Mouse (Mus musculus): ENCODE measurements around the gene Phlpp1. TPM values are rescaled to one million over a fixed set of nuclear protein-coding genes. Genes with fewer than 3 reads are reported as not detected.

Phlpp1 gene
- polyA plus RNA-seq, 1 experiment from 2014 or later: 4.4 TPM

DNA sequence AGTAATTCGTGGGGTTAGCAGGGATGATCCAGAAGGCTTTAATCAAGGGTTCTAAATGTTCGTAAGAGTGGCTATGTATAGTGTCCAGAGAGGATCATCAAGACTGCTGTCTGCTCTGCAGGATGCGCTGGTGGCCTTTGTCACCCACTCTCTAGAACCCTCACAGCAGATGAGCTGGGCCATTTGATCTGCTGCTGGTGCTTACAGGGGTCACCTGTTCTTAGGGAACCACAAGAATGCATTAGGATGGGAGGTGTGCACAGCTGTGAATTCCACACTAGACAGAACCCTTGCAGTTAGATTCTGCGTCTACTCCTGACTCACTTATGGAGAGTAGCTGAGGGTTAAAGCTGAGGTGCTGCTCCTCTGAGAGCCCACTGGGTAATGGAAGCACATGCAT is 182.4 kb downstream of the Phlpp1 start:
- Histone ChIP-seq H3K4me2 (no peak overlapping the region), H3K9ac (no peak overlapping the region), H3K27ac (ENCODE audit: poor library complexity, severe bottlenecking) (no peak overlapping the region), H3K4me3 (no peak overlapping the region), H3K9me3 (replicated peaks) (no peaks in the 10 kb centered on the region), H3K4me1 (replicated peaks) (no peaks in the 10 kb centered on the region), H3K36me3 (peaks cover 8% of the 10 kb centered on the region), H3K27me3 (replicated peaks) (no peaks in the 10 kb centered on the region)
- no peak for ATAC-seq (ENCODE audit: insufficient number of reproducible peaks, low FRiP score)
- WGBS: 82% methylated on average over 4 of the region's 4 CpGs

DNA sequence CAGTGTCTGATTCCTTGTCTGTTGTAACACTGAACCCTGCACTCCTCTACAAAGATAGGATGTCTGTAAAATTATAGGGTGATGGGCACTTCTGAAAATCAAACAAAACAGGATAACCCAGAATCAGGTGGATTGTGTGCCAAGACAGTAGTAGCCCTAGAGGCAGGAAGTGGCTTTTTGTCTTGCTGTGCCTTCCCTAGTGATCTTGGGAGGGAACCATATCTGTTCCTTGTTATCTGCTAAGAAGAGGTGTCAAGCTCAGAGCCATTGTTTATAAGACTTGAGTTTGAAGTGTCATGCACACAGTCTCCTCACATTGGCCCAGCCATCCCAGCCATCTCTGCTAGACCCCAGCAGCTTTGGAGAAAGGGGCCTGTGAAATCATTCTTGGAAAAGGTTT is 187.9 kb downstream of the Phlpp1 start:
- Histone ChIP-seq H3K4me1 (replicated peaks) (no peaks in the 10 kb centered on the region), H3K9ac (no peak overlapping the region), H3K4me2 (no peak overlapping the region), H3K9me3 (replicated peaks) (no peaks in the 10 kb centered on the region), H3K27me3 (replicated peaks) (no peaks in the 10 kb centered on the region), H3K36me3 (peaks cover 8% of the 10 kb centered on the region), H3K27ac (ENCODE audit: poor library complexity, severe bottlenecking) (no peak overlapping the region), H3K4me3 (no peak overlapping the region)
- no peak for ATAC-seq (ENCODE audit: insufficient number of reproducible peaks, low FRiP score)

DNA sequence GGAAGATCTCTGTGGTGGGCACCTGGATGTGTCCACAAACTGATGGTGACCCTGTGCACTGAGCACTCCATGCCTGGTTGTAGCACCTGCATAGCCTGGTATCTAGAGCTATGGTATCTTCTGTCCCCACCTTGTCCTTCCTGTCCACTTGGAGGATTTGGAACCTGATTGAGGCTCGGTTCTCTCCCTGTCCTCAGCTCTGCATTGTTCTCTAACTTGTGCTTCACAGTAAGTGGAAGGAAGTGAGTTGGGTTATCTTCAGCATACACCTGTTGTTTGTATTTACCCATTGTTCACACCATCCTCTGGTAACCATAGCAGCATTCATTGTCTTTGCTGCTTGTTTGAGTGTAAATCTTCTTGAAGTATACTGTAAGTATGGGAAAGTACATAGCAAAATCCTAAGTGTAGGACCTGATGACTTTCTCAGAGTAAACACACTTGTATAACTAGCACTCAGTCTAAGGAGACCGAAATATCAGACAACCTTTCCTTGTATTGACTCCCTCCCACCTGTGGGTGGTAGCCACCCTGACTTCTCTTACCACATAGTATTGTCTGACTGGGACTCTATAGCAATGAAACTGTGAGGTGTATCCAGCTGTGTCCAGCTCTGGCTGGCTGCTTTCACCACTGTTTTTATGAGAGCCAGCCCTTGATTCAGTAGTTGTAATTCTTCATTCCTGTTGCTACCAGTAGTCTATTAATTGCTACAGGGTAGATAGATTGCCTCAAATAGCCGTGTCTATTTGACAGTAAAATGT is 191.5 kb downstream of the Phlpp1 start:
- no peaks in the 10 kb centered on the region for H3K27me3 ChIP-seq (replicated peaks)
- no peak overlapping the region for H3K4me2 ChIP-seq
- no peaks in the 10 kb centered on the region for H3K4me1 ChIP-seq (replicated peaks)
- no peak for ATAC-seq (ENCODE audit: insufficient number of reproducible peaks, low FRiP score)
- no peak overlapping the region for H3K27ac ChIP-seq (ENCODE audit: poor library complexity, severe bottlenecking)
- peaks cover 16% of the 10 kb centered on the region for H3K36me3 ChIP-seq
- no peaks in the 10 kb centered on the region for H3K9me3 ChIP-seq (replicated peaks)
- no peak overlapping the region for H3K4me3 ChIP-seq
- WGBS: 78% methylated on average over 3 of the region's 3 CpGs
- H3K9ac ChIP-seq: no peak overlapping the region

DNA sequence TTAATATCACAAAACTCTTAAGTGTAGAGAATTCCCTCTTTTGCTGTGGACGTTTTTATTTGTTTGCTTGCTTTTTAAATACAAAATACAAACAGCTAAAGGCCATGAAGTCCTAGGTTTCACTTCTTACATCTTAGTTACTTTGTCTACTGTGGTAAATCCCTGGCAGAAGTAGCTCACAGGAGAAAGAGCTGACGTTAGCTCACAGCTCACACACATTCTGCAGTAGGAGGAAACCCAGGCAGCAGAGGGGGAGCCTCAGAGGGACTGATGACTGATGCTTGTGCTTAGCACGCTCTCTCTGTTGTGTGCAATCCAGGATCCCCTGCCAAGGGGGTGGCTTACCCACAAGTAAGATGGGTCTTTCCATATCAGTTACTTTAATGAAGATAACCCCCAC is 197.8 kb downstream of the Phlpp1 start:
- no peaks in the 10 kb centered on the region for H3K4me1 ChIP-seq (replicated peaks)
- 70% methylated on average over 3 of the region's 3 CpGs for WGBS
- no peak overlapping the region for H3K4me3 ChIP-seq

DNA sequence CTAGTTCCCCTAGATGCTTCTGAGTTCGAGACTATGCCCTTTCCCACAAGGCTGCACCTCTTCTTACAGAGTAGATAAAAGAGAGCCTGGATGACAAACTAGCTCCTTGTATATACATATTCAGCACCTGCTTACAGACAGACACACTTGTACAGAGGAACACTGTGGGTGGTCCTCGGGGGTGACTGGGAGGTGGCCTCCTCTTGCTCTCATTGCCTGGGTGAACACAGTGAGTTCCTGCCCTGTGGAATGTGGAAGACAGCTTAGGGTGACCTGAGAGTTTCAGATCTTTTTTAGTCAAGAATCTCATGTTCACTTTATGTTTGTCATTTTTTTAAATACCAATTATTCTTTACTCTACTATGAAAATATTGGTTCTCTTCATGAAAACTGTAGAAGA is 200.9 kb downstream of the Phlpp1 start:
- WGBS: 73% methylated on average over 2 of the region's 2 CpGs
- no peak for ATAC-seq (ENCODE audit: insufficient number of reproducible peaks, low FRiP score)
- H3K4me1 ChIP-seq (replicated peaks): no peaks in the 10 kb centered on the region

More for the DNA sequence above, 197.8 kb downstream of the Phlpp1 start:
- H3K27ac ChIP-seq (ENCODE audit: poor library complexity, severe bottlenecking): no peak overlapping the region
- H3K9me3 ChIP-seq (replicated peaks): no peaks in the 10 kb centered on the region
- H3K4me2 ChIP-seq: no peak overlapping the region
- no peak for ATAC-seq (ENCODE audit: insufficient number of reproducible peaks, low FRiP score)
- H3K36me3 ChIP-seq: peaks cover 23% of the 10 kb centered on the region
- no peaks in the 10 kb centered on the region for H3K27me3 ChIP-seq (replicated peaks)
- no peak overlapping the region for H3K9ac ChIP-seq

DNA sequence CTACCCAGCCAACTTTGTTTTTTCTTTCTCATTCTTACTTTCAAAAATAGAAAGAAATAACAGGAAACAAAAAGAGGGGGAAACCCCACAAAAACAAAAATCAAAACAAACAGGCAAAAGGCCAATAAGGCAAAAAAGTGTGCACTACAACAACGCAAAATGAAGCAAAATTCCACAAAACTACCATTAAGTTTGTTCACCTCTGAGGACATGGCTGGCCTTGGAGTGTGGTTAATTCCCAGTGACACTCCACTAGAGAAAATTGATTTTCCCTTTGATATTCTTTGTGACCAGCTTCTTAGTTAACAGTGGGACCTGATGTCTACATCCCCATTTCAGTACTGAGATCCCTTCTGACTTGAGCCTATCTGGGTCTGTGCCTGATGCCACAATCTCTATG is 202.1 kb downstream of the Phlpp1 start:
- Histone ChIP-seq H3K4me3 (no peak overlapping the region), H3K9me3 (replicated peaks) (no peaks in the 10 kb centered on the region), H3K27ac (ENCODE audit: poor library complexity, severe bottlenecking) (no peak overlapping the region), H3K9ac (no peak overlapping the region), H3K4me2 (no peak overlapping the region), H3K4me1 (replicated peaks) (no peaks in the 10 kb centered on the region), H3K27me3 (replicated peaks) (no peaks in the 10 kb centered on the region), H3K36me3 (peaks cover 18% of the 10 kb centered on the region)
- no peak for ATAC-seq (ENCODE audit: insufficient number of reproducible peaks, low FRiP score)
- 94% methylated on average over 1 of the region's 1 CpGs for WGBS

More for the DNA sequence above, 200.9 kb downstream of the Phlpp1 start:
- Histone ChIP-seq H3K9me3 (replicated peaks) (no peaks in the 10 kb centered on the region), H3K4me2 (no peak overlapping the region), H3K27ac (ENCODE audit: poor library complexity, severe bottlenecking) (no peak overlapping the region), H3K36me3 (peaks cover 18% of the 10 kb centered on the region), H3K4me3 (no peak overlapping the region), H3K27me3 (replicated peaks) (no peaks in the 10 kb centered on the region), H3K9ac (no peak overlapping the region)

DNA sequence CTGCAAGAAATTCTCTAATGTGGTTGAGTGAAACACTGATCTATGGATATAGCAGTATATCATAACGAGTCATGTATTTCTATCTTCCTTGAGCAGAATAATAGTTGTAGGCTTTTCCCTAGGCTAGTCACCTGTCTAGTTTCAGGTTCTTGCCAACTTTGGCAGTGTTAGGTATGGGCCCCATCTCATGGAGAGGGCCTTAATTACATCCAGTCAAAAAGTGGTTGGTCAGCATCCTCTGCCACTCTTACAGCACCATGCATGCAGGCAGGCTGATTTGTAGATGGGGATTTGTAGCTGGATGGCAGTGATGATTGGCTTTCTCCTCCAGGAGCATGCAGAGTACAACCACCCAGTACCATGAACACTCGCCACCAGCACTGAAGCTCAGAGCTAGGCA is 202.7 kb downstream of the Phlpp1 start:
- WGBS: 91% methylated on average over 2 of the region's 2 CpGs
- H3K4me2 ChIP-seq: no peak overlapping the region
- no peaks in the 10 kb centered on the region for H3K27me3 ChIP-seq (replicated peaks)
- peaks cover 13% of the 10 kb centered on the region for H3K36me3 ChIP-seq
- no peak overlapping the region for H3K4me3 ChIP-seq
- H3K9me3 ChIP-seq (replicated peaks): no peaks in the 10 kb centered on the region
- no peaks in the 10 kb centered on the region for H3K4me1 ChIP-seq (replicated peaks)
- H3K27ac ChIP-seq (ENCODE audit: poor library complexity, severe bottlenecking): no peak overlapping the region
- no peak for ATAC-seq (ENCODE audit: insufficient number of reproducible peaks, low FRiP score)
- H3K9ac ChIP-seq: no peak overlapping the region

DNA sequence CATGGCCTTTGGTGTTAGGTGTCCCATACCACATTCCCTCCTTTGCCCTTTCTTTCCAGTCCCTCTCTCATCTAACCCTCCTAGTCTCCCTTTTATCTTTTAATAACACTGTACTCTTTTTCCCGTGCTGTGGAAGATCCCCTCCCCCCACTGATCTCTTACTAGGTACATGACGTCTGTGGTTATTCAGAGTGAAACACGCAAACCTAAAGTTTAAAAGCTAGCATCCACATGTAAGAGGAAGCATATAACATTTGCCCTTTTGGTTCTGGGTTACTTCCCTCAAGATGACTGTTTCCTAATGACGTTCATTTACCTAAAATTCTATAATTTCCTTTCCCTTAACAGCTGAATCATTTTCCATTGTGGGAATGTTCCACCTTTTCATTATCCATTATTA is 203.4 kb downstream of the Phlpp1 start:
- Histone ChIP-seq H3K4me2 (no peak overlapping the region), H3K9me3 (replicated peaks) (no peaks in the 10 kb centered on the region), H3K27ac (ENCODE audit: poor library complexity, severe bottlenecking) (no peak overlapping the region), H3K4me3 (no peak overlapping the region), H3K27me3 (replicated peaks) (no peaks in the 10 kb centered on the region), H3K4me1 (replicated peaks) (no peaks in the 10 kb centered on the region), H3K9ac (no peak overlapping the region), H3K36me3 (peaks cover 8% of the 10 kb centered on the region; the same call in 1 of the 2 replicates)
- 68% methylated on average over 4 of the region's 4 CpGs for WGBS
- no peak for ATAC-seq (ENCODE audit: insufficient number of reproducible peaks, low FRiP score)

DNA sequence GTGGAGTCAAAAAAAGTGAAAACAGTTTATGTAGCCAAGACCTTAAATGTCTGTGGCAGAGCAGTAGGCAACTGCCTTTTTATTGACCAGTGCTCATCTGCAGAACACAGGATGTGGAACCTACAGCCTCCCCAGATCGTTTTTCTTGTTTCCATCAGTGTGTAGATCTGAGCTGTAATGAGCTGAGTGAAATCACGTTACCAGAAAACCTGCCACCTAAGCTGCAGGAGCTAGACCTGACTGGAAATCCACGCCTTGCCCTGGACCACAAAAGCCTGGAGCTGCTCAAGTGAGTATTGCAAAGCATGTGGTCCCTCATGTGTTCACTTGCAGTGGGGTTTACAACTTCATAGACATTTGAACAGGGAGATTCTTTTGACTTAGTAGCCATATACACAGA is 204.5 kb downstream of the Phlpp1 start:
- no peaks in the 10 kb centered on the region for H3K4me1 ChIP-seq (replicated peaks)
- no peak overlapping the region for H3K27ac ChIP-seq (ENCODE audit: poor library complexity, severe bottlenecking)
- H3K9me3 ChIP-seq (replicated peaks): no peaks in the 10 kb centered on the region
- WGBS: 74% methylated on average over 3 of the region's 3 CpGs
- no peak overlapping the region for H3K9ac ChIP-seq
- no peak overlapping the region for H3K4me2 ChIP-seq
- H3K36me3 ChIP-seq: peaks cover 10% of the 10 kb centered on the region; the same call in 1 of the 2 replicates
- H3K27me3 ChIP-seq (replicated peaks): no peaks in the 10 kb centered on the region
- H3K4me3 ChIP-seq: no peak overlapping the region
- ATAC-seq (ENCODE audit: insufficient number of reproducible peaks, low FRiP score): no peak

DNA sequence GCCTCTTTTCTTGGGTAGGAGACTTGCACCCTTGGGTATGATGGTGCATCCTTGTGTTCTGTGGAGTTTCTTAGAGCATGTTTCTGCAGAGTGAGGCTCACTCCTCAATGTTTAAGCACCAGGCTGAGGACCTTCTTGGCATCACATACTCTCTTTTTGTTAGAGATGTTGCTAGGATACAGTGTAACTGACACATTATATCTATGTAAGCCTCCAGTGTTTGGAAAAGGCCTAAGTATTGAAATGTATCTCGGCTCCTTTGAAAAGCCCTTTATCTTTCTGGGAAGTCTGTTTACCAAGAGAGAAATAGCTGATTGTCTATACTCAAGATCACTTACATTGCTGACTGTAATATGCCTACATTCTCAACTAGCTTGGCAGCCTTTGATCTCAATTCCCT is 208.9 kb downstream of the Phlpp1 start:
- Histone ChIP-seq H3K27ac (ENCODE audit: poor library complexity, severe bottlenecking) (no peak overlapping the region), H3K4me2 (no peak overlapping the region), H3K27me3 (replicated peaks) (no peaks in the 10 kb centered on the region), H3K4me3 (no peak overlapping the region), H3K9me3 (replicated peaks) (no peaks in the 10 kb centered on the region), H3K4me1 (replicated peaks) (no peaks in the 10 kb centered on the region), H3K9ac (no peak overlapping the region), H3K36me3 (peaks cover 7% of the 10 kb centered on the region; the same call in 1 of the 2 replicates)
- 59% methylated on average over 1 of the region's 1 CpGs for WGBS
- ATAC-seq (ENCODE audit: insufficient number of reproducible peaks, low FRiP score): no peak

DNA sequence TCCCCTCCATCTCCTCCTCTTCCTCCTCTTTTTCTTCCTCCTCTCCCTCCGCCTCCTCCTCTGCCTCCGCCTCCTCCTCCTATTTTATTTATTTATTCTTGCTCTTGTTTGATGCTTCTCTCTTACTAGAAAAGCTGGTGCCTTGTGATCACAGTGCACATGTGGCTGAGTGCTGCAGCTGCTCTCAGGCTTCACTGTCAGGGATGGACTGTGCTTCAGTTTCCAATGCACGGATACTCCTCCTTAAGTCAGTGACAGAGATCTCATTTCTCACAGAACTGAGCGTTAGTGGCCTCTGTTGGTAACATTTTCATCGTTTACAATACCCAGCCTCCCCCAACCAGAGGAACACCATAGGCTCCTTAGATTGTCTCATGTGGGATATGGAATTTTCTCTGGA is 215.0 kb downstream of the Phlpp1 start:
- Histone ChIP-seq H3K4me1 (replicated peaks) (peaks cover 15% of the 10 kb centered on the region), H3K4me2 (no peak overlapping the region), H3K9me3 (replicated peaks) (no peaks in the 10 kb centered on the region), H3K9ac (no peak overlapping the region), H3K27me3 (replicated peaks) (no peaks in the 10 kb centered on the region), H3K4me3 (no peak overlapping the region), H3K36me3 (peaks cover 19% of the 10 kb centered on the region), H3K27ac (ENCODE audit: poor library complexity, severe bottlenecking) (no peak overlapping the region)
- no peak for ATAC-seq (ENCODE audit: insufficient number of reproducible peaks, low FRiP score)
- WGBS: 70% methylated on average over 5 of the region's 5 CpGs

DNA sequence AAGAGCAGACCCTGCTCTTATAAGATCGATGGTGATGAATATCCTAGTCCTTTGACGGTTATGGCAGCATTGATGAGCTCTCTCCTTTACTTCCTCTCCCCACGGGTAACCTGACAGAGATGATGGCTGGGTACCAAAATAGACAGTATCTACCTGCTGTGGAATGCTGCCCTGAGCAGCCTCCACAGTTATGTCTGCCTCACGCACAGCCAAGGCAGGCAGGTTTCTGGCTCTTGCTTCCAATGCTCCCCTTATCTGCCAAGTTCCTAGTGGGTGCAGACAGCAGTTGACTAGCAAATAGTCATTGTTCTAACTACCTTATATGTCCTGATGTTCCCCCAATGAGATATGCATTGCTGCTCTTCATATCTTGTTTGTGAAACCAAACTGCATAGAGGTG is 215.7 kb downstream of the Phlpp1 start:
- ATAC-seq (ENCODE audit: insufficient number of reproducible peaks, low FRiP score): no peak
- Histone ChIP-seq H3K27ac (ENCODE audit: poor library complexity, severe bottlenecking) (no peak overlapping the region), H3K4me3 (no peak overlapping the region), H3K4me2 (no peak overlapping the region), H3K27me3 (replicated peaks) (no peaks in the 10 kb centered on the region), H3K9ac (no peak overlapping the region), H3K9me3 (replicated peaks) (no peaks in the 10 kb centered on the region), H3K36me3 (peaks cover 26% of the 10 kb centered on the region), H3K4me1 (replicated peaks) (peaks cover 15% of the 10 kb centered on the region)
- 58% methylated on average over 4 of the region's 4 CpGs for WGBS

Measured in heart, embryonic 12.5 days (tissue).